Mouse (Mus musculus) thymus, postnatal 36 days (tissue): ENCODE measurements around the gene Fgfr2.
"Not testable (repeated sequence)": the region's sequence is repeated elsewhere in the genome, so short reads cannot be mapped to it uniquely, and the experiment has no call there.

Source experiments
- DNase-seq, 2 experiments: peaks; one replicate each; pipeline ENCODE4 v3.0.0; 2022; ENCODE audit warnings: mixed read lengths in 2 of 2

The Fgfr2 gene

DNA sequence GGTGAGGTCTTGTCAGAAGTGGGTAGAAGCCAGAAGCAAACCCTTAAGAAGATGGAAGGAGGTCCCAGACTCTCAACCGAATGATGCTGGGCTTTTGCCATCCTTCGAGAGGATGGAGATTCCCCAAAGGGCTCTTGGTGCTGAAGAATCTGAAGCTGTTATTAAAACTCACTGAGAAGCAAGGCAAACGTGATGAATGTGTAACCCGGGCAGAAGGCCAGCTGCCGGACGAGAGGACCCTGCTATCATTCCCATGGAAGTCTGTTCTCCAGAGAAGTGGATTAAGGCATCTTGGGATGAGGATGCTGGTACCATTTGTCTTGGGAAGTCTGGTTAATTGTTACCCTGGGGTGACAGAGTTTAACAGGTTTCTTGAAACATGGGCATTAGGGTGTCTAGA is 2960.4 kb downstream of the Fgfr2 start:
- no peak for DNase-seq

GRCm38 (mm10) chr7:130161581-130161980 is 2961.6 kb downstream of the Fgfr2 start:
- no peak for DNase-seq

GRCm38 (mm10) chr7:130158845-130159244 is 2964.3 kb downstream of the Fgfr2 start:
- DNase-seq: no peak

DNA sequence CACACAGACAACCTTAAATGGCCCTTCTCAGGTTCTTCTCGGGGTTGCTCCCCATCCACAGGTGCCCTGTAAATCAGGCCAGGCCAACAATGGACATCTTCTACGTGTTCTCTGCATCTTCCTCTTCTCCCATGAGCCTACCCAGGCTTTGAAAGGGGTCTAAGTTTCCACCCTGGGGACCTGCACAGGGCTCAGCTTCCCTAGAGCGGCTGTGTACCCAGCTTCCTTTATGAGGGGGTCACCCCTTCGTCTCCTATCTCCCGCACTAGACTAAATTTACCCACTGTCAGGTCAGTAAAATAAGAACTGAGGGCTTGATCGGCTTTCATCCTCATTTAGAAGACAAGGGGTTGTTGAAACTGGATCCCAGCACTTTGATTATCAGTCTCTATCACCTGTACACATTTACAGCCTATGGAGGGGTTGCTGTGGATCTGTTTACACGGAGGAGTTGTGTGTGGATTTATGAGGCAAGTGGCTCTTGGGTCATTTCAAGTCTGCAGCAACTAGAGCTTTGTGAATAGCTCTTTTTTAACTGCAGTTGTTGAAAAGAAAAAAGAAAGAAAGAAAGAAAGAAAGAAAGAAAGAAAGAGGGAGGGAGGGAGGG is 2969.7 kb downstream of the Fgfr2 start:
- no peak for DNase-seq

DNA sequence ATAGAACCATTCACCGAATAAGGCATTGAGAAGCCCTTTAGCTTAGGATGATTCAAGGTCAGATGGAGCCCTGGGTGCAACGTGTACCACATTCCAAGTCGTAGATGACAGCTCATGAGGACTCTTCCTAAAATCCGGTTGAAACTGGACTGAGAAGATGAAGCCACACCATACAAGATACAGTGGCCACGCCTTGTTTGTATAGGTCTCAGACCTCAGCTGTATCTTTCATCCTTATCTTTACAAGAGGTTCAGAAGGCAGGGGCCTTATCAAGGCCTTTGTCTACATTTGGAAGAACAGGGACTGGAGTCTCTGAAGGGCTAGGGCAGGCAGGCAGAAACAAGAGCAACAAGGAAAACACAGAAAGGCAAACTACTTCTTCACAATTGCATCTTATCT is 2974.2 kb downstream of the Fgfr2 start:
- no peak for DNase-seq

DNA sequence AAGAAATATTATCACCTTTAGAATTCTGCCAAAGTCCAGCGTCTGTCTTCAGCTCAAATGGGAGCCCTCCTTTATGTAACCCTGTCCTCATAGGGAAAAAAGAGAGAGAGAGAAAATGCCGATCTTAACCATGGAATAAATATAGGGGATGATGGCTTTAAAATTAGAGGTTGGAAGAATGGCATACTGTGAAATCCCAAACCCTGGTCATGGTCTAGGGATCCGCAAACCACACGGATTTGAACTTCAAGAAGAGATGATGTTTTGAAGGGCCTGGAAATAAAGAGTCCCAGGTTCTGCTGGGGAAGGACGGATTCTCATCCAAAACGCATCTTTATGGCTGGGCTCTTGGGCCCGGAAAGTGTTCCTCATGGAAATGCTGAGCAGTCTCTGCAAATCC is 2975.9 kb downstream of the Fgfr2 start:
- DNase-seq: no peak

GRCm38 (mm10) chr7:130145211-130145610 is 2977.9 kb downstream of the Fgfr2 start:
- no peak for DNase-seq

- DNase-seq: no peak
Observed at GRCm38 (mm10) chr7:130143371-130143770, 2979.8 kb downstream of the Fgfr2 start.

GRCm38 (mm10) chr7:130141088-130141873 is 2981.9 kb downstream of the Fgfr2 start:
- no peak for DNase-seq

DNA sequence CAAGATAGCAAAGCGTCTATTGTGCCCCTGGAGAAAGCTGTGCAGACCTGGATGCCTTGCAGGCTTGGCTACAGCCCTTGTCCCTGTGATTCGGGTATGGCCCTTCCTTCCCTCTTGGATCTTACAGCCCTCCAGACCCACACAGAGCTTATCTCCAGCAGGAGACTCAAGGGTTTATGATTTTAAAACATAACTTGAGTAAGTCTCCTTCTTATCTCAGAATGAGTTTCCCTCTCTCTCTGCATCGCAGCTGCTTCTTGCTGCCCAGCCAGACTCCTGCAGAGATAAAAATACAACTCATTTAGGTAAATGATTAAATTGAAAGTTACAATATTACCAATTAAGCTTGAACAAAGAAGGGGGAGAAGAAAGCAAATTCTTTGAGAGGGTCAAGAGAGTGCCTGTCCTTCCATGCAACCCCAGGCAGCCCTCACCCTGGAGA is 2988.2 kb downstream of the Fgfr2 start:
- DNase-seq: no peak

GRCm38 (mm10) chr7:130134428-130134827 is 2988.7 kb downstream of the Fgfr2 start:
- DNase-seq: not testable (repeated sequence)

GRCm38 (mm10) chr7:130130226-130130625 is 2992.9 kb downstream of the Fgfr2 start:
- DNase-seq: no peak

- no peak for DNase-seq
Observed at GRCm38 (mm10) chr7:130129359-130129960, 2993.7 kb downstream of the Fgfr2 start.

- no peak for DNase-seq
Observed at GRCm38 (mm10) chr7:130121507-130121906, 3001.6 kb downstream of the Fgfr2 start.

GRCm38 (mm10) chr7:130119466-130119865 is 3003.7 kb downstream of the Fgfr2 start:
- DNase-seq: no peak

DNA sequence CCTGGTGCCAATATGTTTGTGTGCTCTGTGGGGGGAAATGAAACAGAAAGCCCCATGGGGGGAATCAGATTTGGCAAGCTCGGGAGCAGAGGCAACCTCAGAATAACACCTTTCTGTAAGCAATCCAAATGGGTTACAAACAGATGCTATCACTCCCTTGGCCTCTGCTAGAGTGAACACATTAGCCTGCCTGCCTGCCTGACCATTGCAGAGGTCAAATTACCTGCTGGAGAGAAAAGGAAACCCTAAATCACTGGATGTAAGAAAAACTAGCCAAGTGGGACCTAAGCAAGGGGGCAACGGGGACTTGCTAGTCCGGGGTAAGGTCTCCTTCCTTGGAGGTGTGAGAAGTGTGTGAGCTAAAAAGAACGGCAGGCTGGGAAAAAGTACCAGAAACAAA is 3004.4 kb downstream of the Fgfr2 start:
- no peak for DNase-seq

DNA sequence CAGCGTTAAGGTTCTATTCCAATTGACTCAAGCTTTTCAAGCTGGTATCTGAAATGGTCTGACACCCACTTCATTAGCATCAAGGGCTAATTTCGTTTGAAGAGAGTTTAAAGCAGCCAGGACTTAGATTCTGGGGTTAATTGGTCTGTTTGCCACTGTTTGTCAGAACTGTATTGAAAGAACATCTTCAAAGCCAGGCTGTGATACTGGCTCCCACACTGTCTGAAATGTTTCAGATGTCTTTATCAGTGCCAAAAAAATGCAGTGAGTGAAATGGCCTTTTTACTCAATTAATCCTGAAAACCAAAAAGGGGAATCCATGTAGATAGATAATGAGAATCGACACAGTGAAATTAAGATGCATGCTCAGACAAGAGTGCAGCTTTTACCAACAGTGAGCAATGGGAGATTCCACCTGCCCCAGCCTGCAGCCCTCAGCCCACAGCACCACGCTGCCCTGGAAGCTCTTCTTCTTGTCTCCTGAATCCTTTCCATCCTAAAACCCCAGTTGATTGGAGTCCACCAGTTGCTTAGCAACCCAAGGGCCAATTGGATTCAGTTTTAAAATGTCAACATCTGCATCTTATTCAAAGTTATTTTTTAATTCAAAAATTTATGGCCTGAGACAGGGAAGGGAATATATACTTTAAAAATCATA is 3005.6 kb downstream of the Fgfr2 start:
- no peak for DNase-seq

GRCm38 (mm10) chr7:130114436-130114835 is 3008.7 kb downstream of the Fgfr2 start:
- DNase-seq: no peak
